Mouse (Mus musculus) thymus, adult 2 months (tissue): ENCODE results near the gene Sertad2. TPM values are rescaled to one million over a fixed set of nuclear protein-coding genes. Genes with fewer than 3 reads are reported as not detected.

Experiments
- DNase-seq: peaks from one replicate; pipeline ENCODE4 v3.0.0; 2021
- H3K27ac ChIP-seq: fragments of 200-500 bp; 2 replicates; pipeline ENCODE4 v1.5.1; 2012; ENCODE audit warnings: low read length, control low read depth; ENCODE audit not compliant: control insufficient read depth, insufficient read depth
- H3K27me3 ChIP-seq: fragments of 200-500 bp; 2 replicates; pipeline ENCODE4 v1.6.1; 2012; ENCODE audit warnings: mild to moderate bottlenecking, low read length, moderate library complexity, mixed read lengths; ENCODE audit not compliant: control insufficient read depth, insufficient read depth
- H3K36me3 ChIP-seq: fragments of 200-500 bp; 2 replicates; pipeline ENCODE4 v1.6.1; 2012; ENCODE audit warnings: mild to moderate bottlenecking, low read length, moderate library complexity; ENCODE audit not compliant: control insufficient read depth, insufficient read depth
- H3K4me1 ChIP-seq: fragments of 200-500 bp; replicated peaks from 2 replicates; pipeline ENCODE4 v1.6.1; 2012; ENCODE audit warnings: low read length; ENCODE audit not compliant: control insufficient read depth, insufficient read depth
- H3K4me3 ChIP-seq: fragments of 200-500 bp; 2 replicates; pipeline ENCODE4 v1.5.1; 2012; ENCODE audit warnings: mild to moderate bottlenecking, low read length, control low read depth, moderate library complexity; ENCODE audit not compliant: control insufficient read depth, insufficient read depth
- CTCF ChIP-seq: fragments of 200-500 bp; IDR thresholded peaks from 2 replicates; pipeline ENCODE4 v1.5.1; 2012; ENCODE audit warnings: mild to moderate bottlenecking, control low read depth, low read length, moderate library complexity, borderline replicate concordance; ENCODE audit not compliant: control insufficient read depth, poor library complexity, insufficient read depth; ENCODE audit errors: extremely low read depth
- POLR2A ChIP-seq: fragments of 200-500 bp; IDR thresholded peaks from 2 replicates; pipeline ENCODE4 v1.6.1; 2012; ENCODE audit warnings: mild to moderate bottlenecking, low read length, control low read depth, moderate library complexity; ENCODE audit not compliant: control insufficient read depth, poor library complexity, insufficient read depth; ENCODE audit errors: extremely low read depth
- WGBS: fragments of 180-500 bp; shearing (Covaris S2); methylation state at CpG from one replicate; pipeline ENCODE4 v1.1.7; 2018; 5-methylcytosine and 5-hydroxymethylcytosine counted together
- polyA plus RNA-seq: library from polyadenylated mRNA; depleted of rRNA; stranded (reverse); fragments of >200 nt; gene quantifications from 2 replicates; pipeline ENCODE4 v1.2.3, GENCODE M21; 2012

Sertad2 gene
- polyA plus RNA-seq, 1 experiment = 50.6 TPM

GRCm38 (mm10) chr11:20649477-20649876 is 106.4 kb downstream of the Sertad2 start:
- Histone ChIP-seq H3K4me1 (peaks cover 8% of the 10 kb centered on the region), H3K27ac (no peak overlapping the region), H3K36me3 (no peaks in the 10 kb centered on the region; the same call in 1 of the 2 replicates), H3K27me3 (no peaks in the 10 kb centered on the region), H3K4me3 (no peak overlapping the region)
- 94% methylated on average over 5 of the region's 5 CpGs for WGBS
- DNase-seq = no peak
- TF ChIP-seq CTCF (no peak), POLR2A (no peak)

- no peak for TF ChIP-seq POLR2A
- no peak for TF ChIP-seq CTCF
- Histone ChIP-seq H3K27ac (no peak overlapping the region), H3K36me3 (no peaks in the 10 kb centered on the region; the same call in 1 of the 2 replicates), H3K4me3 (no peak overlapping the region), H3K4me1 (peaks cover 5% of the 10 kb centered on the region), H3K27me3 (no peaks in the 10 kb centered on the region)
- DNase-seq = no peak
- WGBS = 98% methylated on average over 17 of the region's 17 CpGs
These were observed 107.1 kb downstream of the Sertad2 start for GRCm38 (mm10) chr11:20650006-20650639.

DNA sequence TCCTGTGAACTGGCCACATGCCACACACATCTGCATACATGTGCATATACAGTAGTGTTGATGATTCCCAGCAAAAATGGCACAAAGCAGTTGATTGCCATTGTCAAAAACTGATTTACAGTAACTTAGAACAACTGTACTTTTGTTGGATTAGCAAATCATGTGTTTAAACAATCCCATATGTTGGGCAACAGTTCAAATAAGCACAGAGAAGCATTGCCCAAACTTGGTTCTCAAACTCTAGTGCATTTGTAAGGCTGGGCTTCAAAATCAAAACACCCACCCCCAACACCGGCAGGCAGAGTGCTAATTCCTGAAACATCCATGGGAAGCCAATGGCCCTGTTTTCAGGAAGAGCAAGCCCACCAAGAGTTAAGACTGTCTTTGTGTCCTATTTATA is 108.1 kb downstream of the Sertad2 start:
- no peak overlapping the region for H3K27ac ChIP-seq
- H3K4me3 ChIP-seq = no peak overlapping the region
- no peaks in the 10 kb centered on the region; the same call in 1 of the 2 replicates for H3K36me3 ChIP-seq
- WGBS = 100% methylated on average over 1 of the region's 1 CpGs
- TF ChIP-seq POLR2A = no peak
- no peak for TF ChIP-seq CTCF
- DNase-seq = no peak
- no peaks in the 10 kb centered on the region for H3K27me3 ChIP-seq
- peaks cover 16% of the 10 kb centered on the region for H3K4me1 ChIP-seq

DNA sequence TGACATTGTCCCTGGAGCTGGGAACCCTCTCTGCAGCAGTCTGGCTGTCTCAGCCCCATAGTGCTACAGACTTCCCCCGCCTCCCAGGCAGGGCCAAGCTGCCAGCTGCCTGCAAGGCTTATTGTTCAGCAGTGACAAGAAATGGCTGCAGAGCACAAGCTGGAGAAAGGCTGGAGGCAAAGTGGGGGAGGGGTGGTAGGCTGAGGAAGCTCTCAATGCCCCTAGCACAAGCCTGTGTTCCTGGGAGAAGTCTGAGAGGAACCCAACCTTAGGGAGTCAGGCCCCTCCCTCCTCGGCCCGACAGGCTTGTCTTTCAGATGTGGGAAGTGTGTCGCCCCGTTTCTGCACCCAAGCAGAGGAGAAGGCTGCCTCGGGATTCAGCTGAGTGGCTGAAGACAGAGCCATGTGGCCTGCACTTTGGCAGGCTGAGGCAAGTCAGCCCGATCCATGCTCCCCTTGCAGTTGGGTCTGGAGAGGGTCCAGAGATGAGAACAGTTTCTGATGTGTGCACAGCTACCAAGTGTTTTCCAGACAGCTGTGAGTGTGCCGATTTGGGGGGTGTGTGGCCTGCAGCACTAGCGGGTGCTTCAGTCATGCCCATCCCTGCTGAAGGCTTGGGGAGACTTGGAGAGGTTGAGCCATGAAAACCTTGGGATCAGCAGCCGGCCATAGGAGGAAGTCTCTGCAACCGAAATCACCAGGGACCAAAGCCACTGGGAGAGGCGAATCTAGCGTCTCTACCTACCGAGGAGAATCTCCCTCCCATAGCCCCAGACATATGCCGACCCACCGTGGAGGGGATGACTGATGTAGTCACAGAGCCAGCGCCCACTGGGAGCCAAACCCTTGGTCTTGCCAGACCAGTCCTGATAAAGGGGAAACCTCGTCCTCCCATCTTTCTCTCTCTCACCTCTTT is 113.0 kb downstream of the Sertad2 start:
- DNase-seq = peak; percentile 45
- Histone ChIP-seq H3K4me3 (peak overlapping the region; percentile 34), H3K4me1 (peaks cover 26% of the 10 kb centered on the region), H3K36me3 (no peaks in the 10 kb centered on the region), H3K27ac (no peak overlapping the region), H3K27me3 (no peaks in the 10 kb centered on the region)
- TF ChIP-seq POLR2A (no peak), CTCF (no peak)
- 24% methylated on average over 18 of the region's 18 CpGs for WGBS

- TF ChIP-seq CTCF = no peak
- 0 out of 2 replicates have a peak, but pooled peaks have one; percentile 17 for TF ChIP-seq POLR2A
- H3K36me3 ChIP-seq = no peaks in the 10 kb centered on the region
- peak overlapping the region; percentile 34 for H3K4me3 ChIP-seq
- WGBS = 31% methylated on average over 10 of the region's 10 CpGs
- H3K4me1 ChIP-seq = peaks cover 26% of the 10 kb centered on the region
- DNase-seq = no peak
- no peak overlapping the region for H3K27ac ChIP-seq
- H3K27me3 ChIP-seq = no peaks in the 10 kb centered on the region
These were observed 113.6 kb downstream of the Sertad2 start for GRCm38 (mm10) chr11:20656711-20657057.

- TF ChIP-seq POLR2A = no peak
- no peak for TF ChIP-seq CTCF
- 78% methylated on average over 3 of the region's 3 CpGs for WGBS
- H3K4me1 ChIP-seq = peaks cover 26% of the 10 kb centered on the region
These were observed 116.0 kb downstream of the Sertad2 start for GRCm38 (mm10) chr11:20659094-20659493.

More at GRCm38 (mm10) chr11:20659094-20659493, 116.0 kb downstream of the Sertad2 start:
- H3K4me3 ChIP-seq = no peak overlapping the region
- H3K27ac ChIP-seq = no peak overlapping the region
- no peak for DNase-seq
- no peaks in the 10 kb centered on the region for H3K36me3 ChIP-seq
- no peaks in the 10 kb centered on the region for H3K27me3 ChIP-seq
